Mouse (Mus musculus) inflammation-experienced regulatory T-cells (primary cell): ENCODE measurements around the gene Mrpl33. TPM values are rescaled to one million over a fixed set of nuclear protein-coding genes. Genes with fewer than 3 reads are reported as not detected.

Experiments
- polyA plus RNA-seq, 2 experiments: library from polyadenylated mRNA; unstranded; fragments of 100-300 nt; shearing (Covaris generic); gene quantifications; one replicate each; pipeline ENCODE4 v1.2.1; 2017

Gene Mrpl33
- 100 to 1,000 TPM; 201 to 233 TPM for polyA plus RNA-seq

DNA sequence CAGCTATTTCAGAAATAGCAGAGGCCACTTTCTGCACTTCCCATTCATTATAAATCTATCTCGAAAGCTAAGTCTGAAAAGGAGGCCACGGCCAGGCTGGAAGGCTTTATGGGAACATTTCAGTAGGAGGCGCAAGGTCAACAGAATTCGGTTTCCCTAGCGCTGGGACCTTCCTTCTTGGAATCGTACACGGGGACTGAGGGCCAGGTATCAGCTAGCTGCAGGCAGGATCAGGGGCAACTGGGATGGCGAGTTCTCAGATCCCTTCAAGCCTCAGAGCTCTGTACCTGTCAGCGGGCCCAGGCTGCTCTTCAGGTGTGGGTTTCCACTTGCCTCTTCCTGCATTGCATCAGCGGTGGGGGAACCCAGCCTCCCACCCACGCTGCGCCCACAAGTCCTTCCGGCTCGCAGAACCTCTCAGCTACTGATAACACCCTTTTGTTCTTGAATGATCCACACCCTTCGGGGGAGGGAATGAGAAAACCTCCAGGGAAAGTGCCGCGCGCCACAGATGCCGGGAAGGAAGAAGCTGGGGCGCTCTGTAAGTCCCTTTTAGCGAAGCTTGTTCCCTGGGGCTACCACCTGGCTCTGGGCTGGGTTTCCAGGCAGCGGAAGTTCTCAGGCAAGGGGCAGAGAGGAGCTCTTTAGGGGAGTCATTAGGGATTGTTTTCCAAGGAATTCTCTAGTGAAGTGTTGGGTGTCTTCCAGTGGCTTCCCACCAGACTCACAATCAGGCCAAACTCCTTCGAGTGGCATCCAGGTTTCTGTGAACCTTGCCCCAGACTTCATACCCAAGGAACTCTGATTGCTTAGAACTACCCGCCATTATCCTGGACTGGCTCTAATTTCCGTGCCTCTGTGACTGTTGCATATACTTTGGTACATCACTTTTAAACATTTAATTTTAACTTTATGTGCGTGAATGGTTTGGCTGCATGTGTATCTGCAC, at the start of gene Mrpl33:
Gene Mrpl33 (plus strand): TSS at position 455 of the 949 bp plus-strand sequence.

GRCm38 (mm10) chr5:31696971-31697643, 100.4 kb downstream of the Mrpl33 start, which contains the start of gene Rbks:
TSS of gene Rbks (minus strand) at chr5:31697627.

DNA sequence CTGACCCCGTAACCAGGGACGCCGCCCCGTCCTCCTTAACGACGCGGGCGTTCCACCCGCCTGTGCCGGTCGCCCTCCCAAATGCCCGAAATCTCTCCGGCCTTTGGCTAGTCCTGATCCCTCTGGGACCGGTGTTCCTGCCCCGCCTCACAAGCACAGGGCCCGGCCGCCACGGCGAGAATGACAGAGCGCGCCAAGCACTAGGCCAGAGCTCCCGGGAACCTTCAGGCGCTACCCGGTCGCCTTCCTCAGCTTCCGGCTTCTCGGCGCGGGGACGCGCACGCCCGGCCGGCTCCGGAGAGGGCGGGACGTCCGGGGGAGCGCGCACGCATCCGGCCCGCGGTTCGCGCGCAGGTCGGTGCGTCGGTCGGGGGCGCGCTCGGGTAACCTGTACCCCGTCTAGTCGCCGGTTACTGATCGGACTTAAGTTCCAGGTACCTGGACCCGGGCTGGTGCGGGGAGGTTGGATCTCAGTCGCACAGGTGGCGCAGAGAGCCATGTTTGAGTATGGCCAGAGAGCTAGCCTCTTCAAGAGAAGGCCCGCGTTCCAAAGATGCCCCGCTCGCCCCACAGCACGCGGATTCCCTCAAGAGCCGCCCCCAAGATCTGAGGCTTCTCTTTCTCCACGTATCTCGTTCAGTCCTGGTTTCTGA, 101.0 kb downstream of the Mrpl33 start, which contains the start of gene Babam2:
Gene Babam2 (plus strand): TSS at position 41 of the 653 bp plus-strand sequence.

Other genes starting within 250 kb of the Mrpl33 start
- gene Zfp512, start 144.5 kb upstream of the Mrpl33 start, polyA plus RNA-seq, result 10 to 100 TPM; 53.9 to 61.7 TPM
- gene 4930548H24Rik, start 111.2 kb upstream of the Mrpl33 start, polyA plus RNA-seq, result 1 to 10 TPM in 1 of 2 experiments, under 1 TPM in 1; 0.35 to 2.4 TPM
- 10 to 100 TPM; 32.8 to 48.0 TPM for gene Gpn1, start 102.2 kb upstream of the Mrpl33 start, polyA plus RNA-seq
- gene Slc4a1ap, start 69.9 kb upstream of the Mrpl33 start, polyA plus RNA-seq, result 10 to 100 TPM; 51.0 to 58.9 TPM
- 10 to 100 TPM; 27.0 to 33.5 TPM for gene Supt7l, start 69.1 kb upstream of the Mrpl33 start, polyA plus RNA-seq
- gene Rbks, start 100.7 kb downstream of the Mrpl33 start, polyA plus RNA-seq, result 10 to 100 TPM; 14.6 to 19.4 TPM
- 10 to 100 TPM; 37.7 to 51.3 TPM for gene Babam2, start 100.7 kb downstream of the Mrpl33 start, polyA plus RNA-seq